Mouse (Mus musculus) neural tube, embryonic 10.5 days (tissue): ENCODE data around the gene Phf23.
A peak's percentile ranks its signal among the peaks of the same experiment; 100 is the strongest.
"Not testable (repeated sequence)": the region's sequence is repeated elsewhere in the genome, so short reads cannot be mapped to it uniquely, and the experiment has no call there.

Experiments
- DNase-seq: peaks from one replicate; pipeline ENCODE4 v3.0.0-alpha.2; 2017; ENCODE audit warnings: low spot score; ENCODE audit errors: extremely low spot score

Phf23 gene

DNA sequence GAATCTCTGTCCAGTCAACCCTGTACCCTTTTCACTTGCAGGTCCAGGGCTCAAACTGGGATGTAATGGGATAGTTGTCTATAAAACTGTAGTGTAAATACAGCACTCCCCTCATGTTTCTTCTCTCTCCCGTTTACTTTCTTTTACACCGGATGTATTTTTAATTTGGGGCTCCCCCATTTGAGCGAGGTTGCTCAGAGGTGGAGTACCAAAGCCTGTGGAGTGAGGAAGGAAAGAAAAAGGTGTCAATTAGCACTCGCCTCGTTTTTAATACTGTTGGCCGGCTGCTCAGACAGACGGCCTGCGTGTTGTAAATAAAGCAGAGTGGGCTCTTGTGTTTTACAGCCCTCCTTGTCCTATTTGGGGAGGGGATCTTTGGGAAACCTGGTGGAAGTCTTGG, 4.1 kb downstream of the Phf23 start:
- no peak for DNase-seq

DNA sequence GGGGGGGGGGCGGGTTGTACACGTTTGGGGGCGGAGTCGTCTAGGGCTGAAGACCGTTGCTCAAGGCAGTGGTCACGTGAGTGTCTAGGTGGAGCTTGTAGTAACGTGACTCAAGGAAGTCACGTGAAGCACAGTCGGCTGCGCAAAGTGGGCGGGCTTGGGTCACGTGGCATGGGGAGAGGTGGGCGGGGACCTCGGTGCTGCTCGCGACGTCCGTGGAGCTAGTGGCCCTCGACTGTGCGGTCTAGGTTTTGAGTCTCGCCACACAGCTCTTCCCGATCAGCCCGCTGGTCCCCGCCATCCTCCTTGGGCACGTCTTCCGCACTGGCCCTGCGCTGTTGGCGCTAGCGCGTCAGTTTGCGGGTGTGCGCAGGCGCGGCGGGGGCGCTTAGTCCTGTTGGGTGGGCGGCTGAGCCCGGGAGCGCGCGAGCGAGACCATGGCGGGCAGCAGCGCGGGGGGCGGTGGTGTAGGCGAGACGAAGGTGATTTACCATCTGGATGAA, 4.9 kb downstream of the Phf23 start, which contains the start of gene Dvl2:
Gene Dvl2, plus strand, starts transcription at position 200 of the 503 bp plus-strand sequence.
- DNase-seq = peak; percentile 97

DNA sequence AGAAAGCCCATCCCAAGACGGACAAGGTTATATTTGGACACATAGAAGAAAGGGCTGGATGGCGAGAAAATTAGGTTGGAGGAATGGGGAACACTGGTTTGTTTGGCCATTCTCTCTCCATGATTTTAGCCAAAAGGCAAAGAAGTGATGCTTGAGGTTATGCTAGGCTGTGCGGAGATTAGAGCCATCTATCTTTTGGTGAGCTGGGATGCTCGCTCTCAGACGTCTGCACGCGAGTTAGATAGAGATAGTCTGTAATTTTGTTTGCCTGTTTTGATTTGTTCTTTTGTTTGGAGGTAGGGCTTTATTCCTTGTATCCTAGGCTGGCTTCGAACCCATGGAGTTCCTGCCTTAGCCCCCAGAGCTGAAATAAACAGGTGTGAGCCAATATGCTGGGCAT, 5.6 kb downstream of the Phf23 start:
- DNase-seq = no peak

DNA sequence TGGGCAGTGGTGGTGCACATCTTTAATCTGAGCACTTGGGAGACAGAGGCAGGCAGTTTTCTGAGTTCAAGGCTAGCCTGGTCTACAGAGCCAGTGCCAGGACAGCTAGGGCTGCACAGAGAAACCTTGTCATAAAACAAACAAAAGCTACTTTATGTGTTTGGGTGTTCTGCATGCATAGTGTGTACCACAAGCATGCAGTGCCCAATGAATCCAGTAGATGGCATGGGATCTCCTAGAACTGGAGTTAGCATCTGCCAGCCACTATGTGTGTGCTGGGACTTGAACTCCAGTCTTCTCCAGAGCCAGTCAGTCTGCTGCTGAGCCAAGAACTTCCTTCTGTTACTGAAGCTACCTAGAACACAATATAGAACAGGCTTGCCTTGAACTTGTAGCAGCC, 6.3 kb downstream of the Phf23 start:
- no peak for DNase-seq

DNA sequence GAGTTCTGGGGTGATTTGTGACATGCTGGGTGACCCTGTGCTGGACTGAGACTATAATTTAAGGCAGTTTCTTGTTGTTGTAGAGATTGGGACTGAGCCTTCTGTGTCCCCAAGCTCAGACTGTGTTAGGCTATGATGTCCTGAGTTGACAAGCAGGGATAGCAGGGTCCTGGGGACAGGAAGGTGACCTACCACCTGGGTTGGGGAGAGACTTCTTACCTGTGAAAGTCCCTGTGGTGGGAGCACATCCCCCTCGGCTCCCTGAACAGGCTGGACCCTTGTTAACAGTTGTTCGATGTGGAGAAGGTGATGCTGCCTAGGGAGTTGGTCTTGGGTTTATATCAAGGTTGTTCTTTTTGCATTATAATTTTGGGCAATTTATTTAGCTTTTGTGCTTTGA, 6.9 kb downstream of the Phf23 start:
- no peak for DNase-seq

DNA sequence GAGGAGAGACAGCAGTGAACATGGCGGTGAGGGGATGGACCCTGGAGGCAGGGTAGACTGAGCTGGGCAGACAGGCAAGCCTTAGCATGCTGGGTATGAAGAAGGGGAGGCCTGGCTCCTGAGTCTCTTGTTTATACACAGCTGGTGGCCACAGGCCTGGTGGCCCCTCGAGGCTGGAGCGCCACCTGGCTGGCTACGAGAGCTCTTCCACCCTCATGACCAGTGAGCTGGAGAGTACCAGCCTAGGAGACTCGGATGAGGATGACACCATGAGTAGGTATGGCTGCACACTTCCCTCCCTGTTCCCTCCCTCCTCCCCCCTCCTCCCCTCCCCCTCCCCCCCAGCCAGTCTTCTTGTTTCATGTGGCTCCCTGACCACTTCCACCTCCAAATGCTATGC, 9.9 kb downstream of the Phf23 start:
- DNase-seq = no peak

DNA sequence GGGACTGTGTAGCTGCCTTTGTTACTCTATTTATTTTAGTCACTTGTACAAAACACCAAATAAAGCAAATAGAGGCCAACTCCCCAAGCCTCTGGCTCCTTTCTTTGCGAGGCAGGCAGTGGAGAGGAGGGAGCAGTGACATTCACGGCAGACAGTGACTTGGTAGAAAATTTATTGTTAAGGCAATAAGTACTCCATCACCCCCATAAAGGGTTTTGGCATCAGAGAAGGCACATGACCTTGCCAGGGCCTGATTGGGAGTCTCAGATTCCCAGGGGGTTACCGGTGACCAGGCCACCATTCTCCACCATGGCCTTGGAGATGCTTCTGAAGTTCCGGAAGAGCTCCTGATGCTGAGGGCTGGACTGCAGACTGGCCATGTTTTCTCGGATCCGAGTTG, 14.5 kb downstream of the Phf23 start:
- DNase-seq = no peak

DNA sequence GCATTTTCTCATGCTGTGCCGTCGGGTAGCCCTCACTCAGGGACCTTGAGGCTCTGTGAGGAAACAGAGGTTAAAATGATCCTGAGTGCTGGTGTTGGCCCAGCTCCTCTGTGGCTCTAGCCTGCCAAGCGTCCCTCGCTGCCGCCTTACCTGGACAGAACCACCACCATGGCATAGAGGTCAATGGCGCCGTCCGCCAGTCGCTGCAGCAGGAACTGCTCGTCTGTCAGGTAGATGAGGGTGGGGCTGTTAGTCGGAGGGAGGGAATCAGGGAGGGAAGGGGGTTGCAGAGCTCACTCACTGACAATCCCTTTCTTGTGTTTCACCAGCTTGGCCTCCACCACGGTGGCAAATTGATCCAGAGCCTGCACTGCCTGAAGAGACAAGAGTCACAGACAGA, 15.0 kb downstream of the Phf23 start:
- DNase-seq = no peak

DNA sequence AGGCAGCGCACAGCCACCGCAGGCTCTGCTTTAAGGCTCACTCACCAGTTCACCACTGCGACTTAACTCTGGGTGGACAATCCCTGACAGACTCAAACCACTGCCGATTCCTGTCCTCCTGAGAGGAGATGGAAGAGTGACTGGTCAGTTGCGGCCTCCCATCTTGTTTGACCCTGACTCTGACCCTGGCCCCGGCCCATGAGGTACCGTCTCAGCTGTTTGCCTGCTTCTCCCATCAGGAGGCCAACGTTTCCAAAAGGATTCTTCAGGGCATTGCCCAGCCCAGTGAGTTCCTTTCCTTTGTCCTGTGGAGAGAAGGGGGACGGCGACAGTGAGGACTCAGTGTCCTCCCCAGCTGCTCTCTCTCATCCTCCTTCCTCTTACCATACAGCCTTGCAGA, 15.4 kb downstream of the Phf23 start:
- DNase-seq = no peak

DNA sequence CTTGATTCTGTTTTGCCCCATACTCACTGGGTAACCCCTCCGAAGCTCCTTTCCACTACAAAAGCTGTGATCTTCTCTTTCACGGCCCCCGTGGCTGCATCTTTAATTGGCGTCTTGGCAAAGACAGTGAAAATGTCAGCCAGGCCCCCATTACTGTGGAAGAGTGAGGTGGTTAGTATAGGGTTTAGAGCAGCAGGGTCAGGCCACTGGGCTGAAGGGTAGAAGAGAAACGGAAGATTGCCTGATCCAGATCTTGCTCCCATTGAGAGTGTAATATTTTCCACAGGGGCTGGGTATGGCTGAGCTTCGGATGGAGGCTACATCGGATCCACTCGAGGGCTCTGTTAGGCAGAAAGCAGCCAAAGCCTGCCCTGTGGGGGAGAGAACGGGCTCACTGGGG, 17.4 kb downstream of the Phf23 start:
- DNase-seq = no peak

DNA sequence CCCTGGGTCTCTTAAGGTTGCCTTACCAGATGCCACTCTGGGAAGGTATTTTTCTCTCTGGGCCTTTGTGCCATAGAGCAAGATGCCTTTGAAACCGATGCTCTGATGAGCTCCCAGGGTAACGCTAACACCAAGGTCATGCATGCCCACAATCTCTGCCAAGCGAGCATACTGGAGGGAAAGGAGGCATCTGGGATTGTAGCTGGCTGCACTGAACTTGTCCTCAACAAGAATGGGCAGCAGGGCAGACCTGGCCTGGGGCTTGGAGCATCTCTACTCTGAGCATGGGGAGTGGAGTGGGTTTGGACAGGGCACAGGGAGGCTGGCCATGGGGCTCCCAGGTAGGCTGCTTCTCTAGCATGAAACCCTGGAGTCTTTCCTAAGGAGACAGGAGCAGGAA, 17.8 kb downstream of the Phf23 start:
- no peak for DNase-seq

DNA sequence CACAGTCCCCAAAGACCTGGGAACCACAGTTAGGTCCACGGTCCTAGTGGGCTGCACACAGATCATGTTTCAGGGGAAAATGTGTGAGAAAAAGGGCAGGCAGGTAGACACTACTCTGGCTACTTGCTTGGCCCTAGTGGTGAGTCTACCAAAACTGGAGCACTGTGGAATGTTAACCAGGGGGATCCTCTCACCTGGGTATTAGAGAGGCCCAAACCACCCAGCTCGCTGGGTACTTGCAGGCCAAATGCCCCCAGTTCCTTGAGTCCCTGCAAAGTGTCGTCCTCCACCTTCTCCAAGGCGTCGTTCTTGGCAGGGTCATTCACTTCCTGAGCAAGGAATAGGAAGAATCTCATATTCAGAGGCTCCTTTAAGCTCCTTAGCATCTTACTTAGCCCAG, 18.5 kb downstream of the Phf23 start:
- DNase-seq = no peak

DNA sequence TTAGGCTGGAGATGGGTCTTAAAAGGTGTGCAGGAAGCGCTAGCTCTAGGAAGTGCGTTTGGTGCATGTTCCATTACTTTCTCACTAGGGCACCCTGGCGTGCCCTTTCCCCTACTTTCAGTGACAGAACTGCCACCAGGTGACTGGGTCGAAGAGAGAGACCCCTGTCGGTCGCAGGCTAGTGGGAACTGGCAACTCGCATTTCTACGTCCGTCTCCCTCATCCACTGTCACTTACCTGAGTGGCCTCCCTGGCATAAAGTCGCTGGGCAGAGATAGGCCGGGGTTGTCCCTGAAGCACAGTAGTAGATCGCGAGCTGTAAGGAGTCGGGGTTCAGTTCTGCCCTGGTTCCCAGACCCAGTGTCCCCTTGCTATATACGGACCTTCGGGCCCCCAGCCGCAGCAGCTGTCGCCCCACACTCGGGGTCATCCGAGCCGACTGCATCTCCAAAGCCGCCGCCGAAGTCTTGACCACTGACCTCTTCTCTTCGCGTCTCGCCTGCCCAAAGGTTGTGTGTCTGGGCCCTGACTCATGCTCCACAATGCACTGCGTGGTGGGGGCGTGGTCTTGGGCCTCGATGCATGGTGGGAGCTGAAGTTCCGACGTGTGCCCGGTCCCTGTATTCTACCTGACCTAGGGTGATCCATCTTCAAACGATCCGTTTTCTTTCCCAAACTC, 19.4 kb downstream of the Phf23 start, which contains the start of gene Acadvl:
Gene Acadvl, minus strand, starts transcription at position 532 of the 679 bp plus-strand sequence.
- DNase-seq = peak; percentile 81

DNA sequence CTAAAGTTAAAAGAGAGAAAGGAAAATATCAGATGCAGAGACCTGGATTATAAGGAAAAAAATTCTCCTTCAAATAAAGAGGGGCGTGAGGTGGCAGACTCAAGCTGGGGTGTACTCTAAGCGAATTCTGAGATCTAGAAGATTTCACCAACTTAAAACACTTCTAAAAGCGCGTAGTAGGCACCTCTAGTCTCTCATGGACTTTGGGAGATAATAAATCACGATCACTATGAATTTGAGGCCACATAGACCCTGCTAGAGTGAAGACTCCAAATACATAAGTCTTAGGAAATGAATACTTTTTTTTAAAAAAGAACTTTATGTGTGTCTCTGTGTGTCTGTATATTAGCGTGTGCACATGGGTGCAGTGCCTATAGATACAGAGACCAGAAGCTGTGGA, 20.1 kb downstream of the Phf23 start:
- no peak for DNase-seq

DNA sequence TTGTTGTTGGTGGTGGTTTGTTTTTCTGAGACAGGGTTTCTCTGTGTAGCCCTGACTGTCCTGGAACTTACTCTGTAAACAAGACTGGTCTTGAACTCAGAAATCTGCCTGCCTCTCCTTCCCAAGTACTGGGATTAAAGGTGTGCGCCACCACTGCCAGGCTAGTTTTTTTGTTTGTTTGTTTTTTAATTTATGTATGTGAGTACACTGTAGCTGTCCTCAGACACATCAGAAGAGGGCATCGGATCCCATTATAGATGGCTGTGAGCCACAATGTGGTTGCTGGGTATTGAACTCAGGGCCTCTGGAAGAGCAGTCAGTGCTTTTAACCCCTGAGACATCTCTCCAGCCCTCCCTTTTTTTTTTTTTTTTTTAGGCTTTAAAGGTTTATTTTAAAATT, 20.6 kb downstream of the Phf23 start:
- DNase-seq = not testable (repeated sequence)

DNA sequence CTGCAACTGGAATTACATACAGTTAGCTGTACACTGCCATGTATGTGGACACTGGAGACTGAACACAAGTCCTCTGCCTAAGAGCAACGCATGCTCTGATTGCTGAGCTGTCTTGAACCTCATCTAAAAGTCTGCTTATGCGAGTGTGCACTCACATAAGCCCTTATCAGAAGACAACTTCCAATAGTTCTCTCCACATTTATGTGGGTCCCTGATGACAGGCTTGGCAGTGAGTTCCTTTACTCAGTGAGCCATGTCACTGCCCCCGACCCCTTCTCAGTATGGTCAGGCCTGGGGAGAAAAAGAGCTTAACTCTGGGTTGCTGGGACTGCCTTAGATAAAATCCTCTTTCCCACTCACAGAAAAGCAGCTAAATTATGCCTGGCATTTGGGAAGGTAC, 21.1 kb downstream of the Phf23 start, which contains the start of gene Dlg4:
Gene Dlg4, plus strand, starts transcription at position 274 of the 400 bp plus-strand sequence.
- DNase-seq = no peak

DNA sequence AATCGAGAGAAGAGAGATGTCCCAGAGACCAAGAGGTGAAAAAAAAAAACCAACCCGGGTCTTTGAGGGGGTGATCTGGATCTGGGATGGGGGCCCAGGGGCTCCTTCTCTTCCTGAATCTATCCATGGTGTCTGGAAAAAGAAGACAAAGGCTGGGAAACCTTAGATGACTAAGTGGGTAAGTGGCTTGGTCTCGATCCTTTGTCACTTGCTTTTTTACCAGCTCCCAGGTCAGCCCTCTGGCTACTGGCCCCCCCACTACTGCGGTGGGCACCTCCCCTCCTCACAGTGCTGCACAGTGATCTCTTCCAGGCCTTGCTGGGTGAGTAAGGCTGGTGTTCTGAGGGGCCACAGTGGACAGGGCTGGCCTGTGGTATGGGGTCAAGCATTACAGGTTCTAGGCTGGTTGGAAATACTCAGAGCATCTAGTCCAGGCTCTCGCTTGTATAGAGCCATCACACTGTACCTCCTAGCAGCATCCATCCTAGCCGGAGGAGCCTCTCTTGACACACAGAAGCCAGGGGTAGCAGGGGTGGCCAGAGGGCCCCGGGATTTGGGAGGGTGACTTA, 21.7 kb downstream of the Phf23 start:
- DNase-seq = no peak

DNA sequence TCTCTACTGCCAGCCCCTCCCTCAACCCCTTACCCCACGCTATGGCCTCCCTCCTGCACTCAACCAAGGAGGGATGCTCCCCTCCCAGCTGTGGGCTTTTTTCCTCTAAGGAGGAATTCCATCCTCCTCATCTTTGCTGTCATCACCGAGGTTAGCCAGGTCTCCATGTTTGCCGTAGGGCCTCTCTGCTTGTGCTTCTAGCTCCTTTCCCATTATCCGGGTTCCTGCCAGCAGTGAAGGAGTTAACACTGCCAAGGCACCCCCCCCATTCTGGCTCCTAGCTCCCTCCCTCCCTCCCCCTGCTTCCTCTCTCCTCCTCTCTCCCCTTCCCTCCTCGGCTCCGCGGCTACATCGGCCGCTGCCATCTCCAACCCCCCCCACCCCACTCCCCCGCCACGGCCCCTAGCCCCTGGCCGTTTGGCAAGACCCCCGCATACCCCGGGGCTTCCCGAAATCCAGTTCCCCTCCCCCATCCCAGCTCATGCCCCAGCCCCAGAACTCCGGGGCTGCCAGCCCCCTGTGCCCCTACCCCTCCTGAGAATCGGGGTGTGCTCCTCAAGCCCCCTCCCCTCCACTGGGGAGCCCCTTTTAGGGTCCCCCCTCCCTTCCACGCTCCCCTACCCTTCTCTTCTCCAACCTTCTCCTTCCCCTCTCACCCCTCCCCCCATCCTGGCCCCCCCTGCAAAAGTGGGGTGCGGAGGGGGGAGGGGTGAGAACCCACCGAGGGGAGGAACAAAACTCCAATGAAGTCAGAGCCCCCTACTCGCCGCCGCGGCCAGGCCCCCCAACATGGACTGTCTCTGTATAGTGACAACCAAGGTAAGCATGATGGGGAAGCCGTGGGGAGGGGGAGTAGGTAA, 22.8 kb downstream of the Phf23 start:
- peak; percentile 78 for DNase-seq

DNA sequence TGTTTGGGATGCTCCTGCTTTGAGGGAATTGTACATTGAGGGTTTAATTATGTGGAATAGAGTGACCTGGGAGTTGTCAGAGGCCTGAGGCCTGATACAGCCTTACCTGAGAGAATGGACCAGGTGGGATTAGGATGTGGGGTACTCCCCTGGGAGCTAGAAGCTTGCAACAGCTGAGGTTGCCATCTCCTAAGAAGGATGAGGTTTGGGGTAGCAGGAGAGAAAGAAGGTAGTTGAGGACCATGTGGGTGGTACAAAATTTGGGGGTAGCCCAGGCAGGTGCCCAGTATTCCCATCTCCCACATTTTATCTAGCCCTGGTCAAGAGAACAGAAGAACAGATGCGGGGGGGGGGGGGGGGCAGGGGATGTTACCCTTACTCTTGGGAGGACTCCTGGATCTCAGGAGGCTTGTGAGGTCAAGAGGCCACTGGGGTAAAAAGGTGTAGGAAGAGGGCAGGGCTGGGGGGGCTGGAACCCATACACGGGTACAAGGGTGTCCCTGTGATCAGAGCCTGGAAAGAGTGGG, 24.0 kb downstream of the Phf23 start:
- DNase-seq = no peak

DNA sequence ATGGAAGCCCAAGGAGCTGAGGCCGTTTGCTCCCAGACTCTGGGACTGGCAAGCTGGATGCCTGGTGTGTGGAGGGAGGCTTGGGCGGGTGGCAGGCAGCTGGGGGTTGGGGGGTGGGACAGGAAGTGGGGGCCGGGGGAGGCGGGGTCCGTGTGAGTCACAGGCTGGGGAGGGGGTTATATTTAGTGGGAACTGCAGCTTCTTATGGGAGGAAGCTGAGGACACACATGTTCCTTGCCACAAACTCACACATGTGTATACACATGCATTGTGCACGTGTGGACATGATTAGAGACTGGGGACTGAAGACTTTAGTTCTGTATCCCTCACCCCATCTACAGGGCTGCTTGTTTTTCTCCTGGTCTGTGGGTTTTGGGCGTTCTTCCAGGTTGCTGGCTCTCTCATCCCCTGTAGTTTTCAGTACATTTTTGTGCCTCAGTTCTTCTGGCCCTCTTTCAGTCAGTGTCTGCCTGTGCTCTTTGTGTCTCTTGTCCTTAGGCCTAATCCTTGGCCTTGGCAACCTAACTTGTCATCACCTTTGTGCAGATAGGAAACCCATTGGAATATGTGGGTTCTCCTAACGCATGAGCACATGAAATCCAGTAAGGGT, 24.6 kb downstream of the Phf23 start:
- DNase-seq = no peak

DNA sequence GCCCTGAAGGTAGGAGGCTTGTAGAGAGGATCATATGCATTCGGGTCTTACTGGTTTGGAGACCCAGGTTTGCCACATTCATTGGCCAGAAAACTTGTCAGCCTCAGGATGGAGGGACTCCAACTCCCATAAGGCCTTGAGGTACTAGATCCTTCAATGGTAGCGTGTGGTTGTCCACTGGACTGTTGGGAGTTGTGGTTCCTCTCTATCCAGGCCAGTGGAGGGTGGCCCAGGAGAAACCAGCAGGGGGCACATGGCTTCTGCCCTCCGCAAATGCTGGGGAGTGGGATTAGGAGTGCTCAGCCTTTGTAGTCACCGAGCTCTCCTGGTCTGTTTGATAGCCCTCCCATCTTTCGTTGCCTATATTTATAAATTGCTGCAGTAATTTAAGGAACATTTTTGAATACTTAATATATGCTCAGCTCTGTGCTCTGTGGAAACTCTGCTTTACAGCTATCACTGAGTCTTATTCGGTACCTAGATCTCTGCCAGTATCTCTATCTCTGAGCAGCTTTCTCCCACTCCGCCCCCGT, 25.2 kb downstream of the Phf23 start:
- peak; percentile 77 for DNase-seq
